23 mouse cellular contexts compared by ENCODE assay signal in genomic region chr10:122857155-122857554, GRCm38 (mm10).
DNase-seq lines count a peak whose midpoint lies in the region; ATAC-seq lines count a peak whose summit lies in the region.
"Had no signal": no experiment of that assay in that cellular context is flagged by ENCODE, and none has a peak within 500 bp of the region (broad histone marks: within the 10 kb centered on the region; RNA-seq: fewer than 3 reads in every experiment).

No protein-coding gene starts in this region.

- H3K4me2 ChIP-seq in kidney, embryonic 16.5 days (replicated peaks; ENCODE audit: low read depth, low read length), result no peak overlapping the region
- H3K4me2 ChIP-seq: hindbrain, embryonic 13.5 days; stomach, embryonic 15.5 days had no signal

- no peaks in the 10 kb centered on the region for H3K27me3 ChIP-seq in kidney, embryonic 16.5 days (ENCODE audit: insufficient read depth, low read length)
- H3K27me3 ChIP-seq: hindbrain, embryonic 13.5 days; stomach, embryonic 15.5 days had no signal

- peak overlapping the region; percentile 90 for H3K27ac ChIP-seq in kidney, embryonic 16.5 days (ENCODE audit: low read length)
- H3K27ac ChIP-seq: forebrain, embryonic 10.5 days; midbrain, embryonic 10.5 days; stomach, embryonic 15.5 days had no signal

- H3K4me3 ChIP-seq in kidney, embryonic 16.5 days (ENCODE audit: low read length), result no peak overlapping the region
- H3K4me3 ChIP-seq: forebrain, embryonic 10.5 days; hindbrain, embryonic 13.5 days; midbrain, embryonic 10.5 days; stomach, embryonic 15.5 days had no signal

- no peaks in the 10 kb centered on the region for H3K9me3 ChIP-seq in kidney, embryonic 16.5 days (ENCODE audit: low read length)
- H3K9me3 ChIP-seq: forebrain, embryonic 10.5 days; hindbrain, embryonic 13.5 days; midbrain, embryonic 10.5 days; stomach, embryonic 15.5 days had no signal

- no peak for DNase-seq in kidney, postnatal 14 days
- DNase-seq in right cerebral cortex, adult 2 months (ENCODE audit: low spot score in 2 of 2), result peak; percentile 40 to 44
- DNase-seq in right cerebral cortex, postnatal 4 days, result no peak
- peak; percentile 26 to 39 for DNase-seq in layer of hippocampus, postnatal 10 days (ENCODE audit: low spot score in 2 of 2)
- DNase-seq in right cerebral cortex, postnatal 36 days (ENCODE audit: low spot score in 2 of 2), result peak; percentile 31 to 42
- DNase-seq in heart, adult 8-10 months (ENCODE audit: low spot score), result no peak
- DNase-seq: adrenal gland, postnatal 25 days; cerebellum, adult 11-12 months; cerebellum, postnatal 10 days; forebrain, postnatal 0 days; gastrocnemius, postnatal 10 days; heart, postnatal 36 days; kidney, adult 18-20 months; kidney, postnatal 36 days; lung, postnatal 4 days; thymus, adult 2 months; thymus, postnatal 4 days had no signal

- no peak for ATAC-seq in kidney, embryonic 16.5 days (ENCODE audit: low FRiP score, low TSS enrichment)
- no peak for ATAC-seq in cerebellum, adult (ENCODE audit: insufficient number of reproducible peaks, low FRiP score, low TSS enrichment)
- ATAC-seq: forebrain, postnatal 0 days had no signal

- no peaks in the 10 kb centered on the region for H3K36me3 ChIP-seq in kidney, embryonic 16.5 days (ENCODE audit: insufficient read depth, low read length)
- H3K36me3 ChIP-seq: forebrain, embryonic 10.5 days; hindbrain, embryonic 13.5 days; midbrain, embryonic 10.5 days; stomach, embryonic 15.5 days had no signal

- WGBS in kidney, embryonic 16.5 days, result 79% methylated on average over 15 of the region's 15 CpGs

- no peak overlapping the region for H3K9ac ChIP-seq in kidney, embryonic 16.5 days (replicated peaks; ENCODE audit: low read length)
- H3K9ac ChIP-seq: forebrain, postnatal 0 days; hindbrain, embryonic 13.5 days; stomach, embryonic 15.5 days had no signal

- H3K4me1 ChIP-seq in kidney, embryonic 16.5 days (ENCODE audit: insufficient read depth, low read length), result peaks cover 27% of the 10 kb centered on the region

Comparison
In these comparisons a context has a peak if more than half of its experiments do, and no peak if none do; other contexts are left out.
1. DNase-seq: peak in right cerebral cortex, adult 2 months (2 of 2), layer of hippocampus, postnatal 10 days (2 of 2) and right cerebral cortex, postnatal 36 days (2 of 2); none in kidney, postnatal 14 days (single experiment), right cerebral cortex, postnatal 4 days (single experiment) and heart, adult 8-10 months (single experiment).